Mouse (Mus musculus): ENCODE results near the gene Man2a1. TPM values are rescaled to one million over a fixed set of nuclear protein-coding genes. Genes with fewer than 3 reads are reported as not detected.

Man2a1 gene
- polyA plus RNA-seq, 1 experiment from 2014 or later, result 3.0 TPM

- Histone ChIP-seq H3K4me3 (ENCODE audit: low read depth, low read length) (no peak overlapping the region), H3K36me3 (ENCODE audit: control insufficient read depth, insufficient read depth, low read length) (no peaks in the 10 kb centered on the region), H3K9me3 (ENCODE audit: control insufficient read depth, low read length) (no peaks in the 10 kb centered on the region), H3K9ac (ENCODE audit: low read length) (no peak overlapping the region), H3K4me2 (no peak overlapping the region), H3K27ac (ENCODE audit: low read depth, low read length) (no peak overlapping the region), H3K27me3 (ENCODE audit: control insufficient read depth, insufficient read depth, low read length) (no peaks in the 10 kb centered on the region), H3K4me1 (ENCODE audit: control insufficient read depth, insufficient read depth, low read length) (no peaks in the 10 kb centered on the region)
- ATAC-seq (ENCODE audit: low FRiP score) (no peak), DNase-seq (ENCODE audit: low spot score, missing footprints) (no peak)
- WGBS, result 60% methylated on average over 9 of the region's 9 CpGs
These were observed 19.6 kb downstream of the Man2a1 start for GRCm38 (mm10) chr17:64620135-64620534.

- ATAC-seq (ENCODE audit: low FRiP score), result no peak
- no peak overlapping the region for H3K9ac ChIP-seq (ENCODE audit: low read length)
- WGBS, result 80% methylated on average over 3 of the region's 3 CpGs
These were observed 20.1 kb downstream of the Man2a1 start for GRCm38 (mm10) chr17:64620627-64621026.

GRCm38 (mm10) chr17:64621226-64621625, 20.7 kb downstream of the Man2a1 start:
- WGBS, result 66% methylated on average over 8 of the region's 8 CpGs
- no peak overlapping the region for H3K4me2 ChIP-seq
- DNase-seq (ENCODE audit: low spot score, missing footprints), result no peak
- H3K4me3 ChIP-seq (ENCODE audit: low read depth, low read length), result no peak overlapping the region
- no peak overlapping the region for H3K9ac ChIP-seq (ENCODE audit: low read length)
- no peak for ATAC-seq (ENCODE audit: low FRiP score)
- no peaks in the 10 kb centered on the region for H3K27me3 ChIP-seq (ENCODE audit: control insufficient read depth, insufficient read depth, low read length)
- no peaks in the 10 kb centered on the region for H3K36me3 ChIP-seq (ENCODE audit: control insufficient read depth, insufficient read depth, low read length)
- no peaks in the 10 kb centered on the region for H3K4me1 ChIP-seq (ENCODE audit: control insufficient read depth, insufficient read depth, low read length)
- H3K27ac ChIP-seq (ENCODE audit: low read depth, low read length), result no peak overlapping the region
- H3K9me3 ChIP-seq (ENCODE audit: control insufficient read depth, low read length), result no peaks in the 10 kb centered on the region

More at GRCm38 (mm10) chr17:64620627-64621026, 20.1 kb downstream of the Man2a1 start:
- Histone ChIP-seq H3K4me1 (ENCODE audit: control insufficient read depth, insufficient read depth, low read length) (no peaks in the 10 kb centered on the region), H3K27me3 (ENCODE audit: control insufficient read depth, insufficient read depth, low read length) (no peaks in the 10 kb centered on the region), H3K9me3 (ENCODE audit: control insufficient read depth, low read length) (no peaks in the 10 kb centered on the region), H3K4me3 (ENCODE audit: low read depth, low read length) (no peak overlapping the region), H3K4me2 (no peak overlapping the region), H3K36me3 (ENCODE audit: control insufficient read depth, insufficient read depth, low read length) (no peaks in the 10 kb centered on the region), H3K27ac (ENCODE audit: low read depth, low read length) (no peak overlapping the region)
- no peak for DNase-seq (ENCODE audit: low spot score, missing footprints)

- no peaks in the 10 kb centered on the region for H3K36me3 ChIP-seq (ENCODE audit: control insufficient read depth, insufficient read depth, low read length)
- no peak overlapping the region for H3K9ac ChIP-seq (ENCODE audit: low read length)
- H3K27me3 ChIP-seq (ENCODE audit: control insufficient read depth, insufficient read depth, low read length), result no peaks in the 10 kb centered on the region
- ATAC-seq (ENCODE audit: low FRiP score), result no peak
- 87% methylated on average over 9 of the region's 9 CpGs for WGBS
- H3K4me2 ChIP-seq, result no peak overlapping the region
- no peak overlapping the region for H3K27ac ChIP-seq (ENCODE audit: low read depth, low read length)
- no peak overlapping the region for H3K4me3 ChIP-seq (ENCODE audit: low read depth, low read length)
- no peak for DNase-seq (ENCODE audit: low spot score, missing footprints)
- no peaks in the 10 kb centered on the region for H3K4me1 ChIP-seq (ENCODE audit: control insufficient read depth, insufficient read depth, low read length)
- no peaks in the 10 kb centered on the region for H3K9me3 ChIP-seq (ENCODE audit: control insufficient read depth, low read length)
These were observed 21.3 kb downstream of the Man2a1 start for GRCm38 (mm10) chr17:64621649-64622351.

GRCm38 (mm10) chr17:64622352-64622886, 21.9 kb downstream of the Man2a1 start:
- ATAC-seq (ENCODE audit: low FRiP score), result no peak
- WGBS, result 65% methylated on average over 11 of the region's 11 CpGs
- H3K4me2 ChIP-seq, result no peak overlapping the region
- H3K4me3 ChIP-seq (ENCODE audit: low read depth, low read length), result no peak overlapping the region
- H3K36me3 ChIP-seq (ENCODE audit: control insufficient read depth, insufficient read depth, low read length), result no peaks in the 10 kb centered on the region
- no peaks in the 10 kb centered on the region for H3K27me3 ChIP-seq (ENCODE audit: control insufficient read depth, insufficient read depth, low read length)
- no peak overlapping the region for H3K27ac ChIP-seq (ENCODE audit: low read depth, low read length)
- no peaks in the 10 kb centered on the region for H3K9me3 ChIP-seq (ENCODE audit: control insufficient read depth, low read length)
- DNase-seq (ENCODE audit: low spot score, missing footprints), result no peak
- H3K4me1 ChIP-seq (ENCODE audit: control insufficient read depth, insufficient read depth, low read length), result no peaks in the 10 kb centered on the region
- no peak overlapping the region for H3K9ac ChIP-seq (ENCODE audit: low read length)

- no peak for ATAC-seq (ENCODE audit: low FRiP score)
These were observed 23.9 kb downstream of the Man2a1 start for GRCm38 (mm10) chr17:64624439-64624838.

GRCm38 (mm10) chr17:64628796-64629195, 28.3 kb downstream of the Man2a1 start:
- H3K4me1 ChIP-seq (ENCODE audit: control insufficient read depth, insufficient read depth, low read length), result no peaks in the 10 kb centered on the region
- H3K9ac ChIP-seq (ENCODE audit: low read length), result no peak overlapping the region
- DNase-seq (ENCODE audit: low spot score, missing footprints) (no peak), ATAC-seq (ENCODE audit: low FRiP score) (no peak)
- 87% methylated on average over 5 of the region's 5 CpGs for WGBS
- H3K27ac ChIP-seq (ENCODE audit: low read depth, low read length), result no peak overlapping the region
- no peaks in the 10 kb centered on the region for H3K9me3 ChIP-seq (ENCODE audit: control insufficient read depth, low read length)
- H3K27me3 ChIP-seq (ENCODE audit: control insufficient read depth, insufficient read depth, low read length), result no peaks in the 10 kb centered on the region
- no peaks in the 10 kb centered on the region for H3K36me3 ChIP-seq (ENCODE audit: control insufficient read depth, insufficient read depth, low read length)
- no peak overlapping the region for H3K4me2 ChIP-seq
- H3K4me3 ChIP-seq (ENCODE audit: low read depth, low read length), result no peak overlapping the region

More at GRCm38 (mm10) chr17:64624439-64624838, 23.9 kb downstream of the Man2a1 start:
- Histone ChIP-seq H3K4me3 (ENCODE audit: low read depth, low read length) (no peak overlapping the region), H3K4me2 (no peak overlapping the region), H3K9ac (ENCODE audit: low read length) (no peak overlapping the region), H3K9me3 (ENCODE audit: control insufficient read depth, low read length) (no peaks in the 10 kb centered on the region), H3K36me3 (ENCODE audit: control insufficient read depth, insufficient read depth, low read length) (no peaks in the 10 kb centered on the region), H3K27ac (ENCODE audit: low read depth, low read length) (no peak overlapping the region), H3K4me1 (ENCODE audit: control insufficient read depth, insufficient read depth, low read length) (no peaks in the 10 kb centered on the region), H3K27me3 (ENCODE audit: control insufficient read depth, insufficient read depth, low read length) (no peaks in the 10 kb centered on the region)
- 92% methylated on average over 15 of the region's 15 CpGs for WGBS
- DNase-seq (ENCODE audit: low spot score, missing footprints), result no peak

- Histone ChIP-seq H3K4me2 (no peak overlapping the region), H3K4me1 (ENCODE audit: control insufficient read depth, insufficient read depth, low read length) (no peaks in the 10 kb centered on the region), H3K9me3 (ENCODE audit: control insufficient read depth, low read length) (no peaks in the 10 kb centered on the region), H3K27ac (ENCODE audit: low read depth, low read length) (no peak overlapping the region), H3K9ac (ENCODE audit: low read length) (no peak overlapping the region), H3K4me3 (ENCODE audit: low read depth, low read length) (no peak overlapping the region), H3K36me3 (ENCODE audit: control insufficient read depth, insufficient read depth, low read length) (no peaks in the 10 kb centered on the region), H3K27me3 (ENCODE audit: control insufficient read depth, insufficient read depth, low read length) (no peaks in the 10 kb centered on the region)
- ATAC-seq (ENCODE audit: low FRiP score) (no peak), DNase-seq (ENCODE audit: low spot score, missing footprints) (no peak)
- 85% methylated on average over 5 of the region's 5 CpGs for WGBS
These were observed 28.9 kb downstream of the Man2a1 start for GRCm38 (mm10) chr17:64629486-64629885.

GRCm38 (mm10) chr17:64630506-64630905, 30.0 kb downstream of the Man2a1 start:
- H3K4me1 ChIP-seq (ENCODE audit: control insufficient read depth, insufficient read depth, low read length), result no peaks in the 10 kb centered on the region
- WGBS, result 92% methylated on average over 12 of the region's 12 CpGs
- H3K9ac ChIP-seq (ENCODE audit: low read length), result no peak overlapping the region
- H3K27ac ChIP-seq (ENCODE audit: low read depth, low read length), result no peak overlapping the region
- no peaks in the 10 kb centered on the region for H3K36me3 ChIP-seq (ENCODE audit: control insufficient read depth, insufficient read depth, low read length)
- ATAC-seq (ENCODE audit: low FRiP score) (no peak), DNase-seq (ENCODE audit: low spot score, missing footprints) (no peak)
- H3K27me3 ChIP-seq (ENCODE audit: control insufficient read depth, insufficient read depth, low read length), result no peaks in the 10 kb centered on the region
- H3K4me2 ChIP-seq, result no peak overlapping the region
- H3K9me3 ChIP-seq (ENCODE audit: control insufficient read depth, low read length), result no peaks in the 10 kb centered on the region
- no peak overlapping the region for H3K4me3 ChIP-seq (ENCODE audit: low read depth, low read length)

Data from midbrain, embryonic 11.5 days (tissue).